Mouse (Mus musculus) forebrain, postnatal 0 days (tissue): ENCODE data around the gene Mad2l2. TPM values are rescaled to one million over a fixed set of nuclear protein-coding genes. Genes with fewer than 3 reads are reported as not detected.

Source experiments
- ATAC-seq: fragments of 200-750 bp; cut with Nextera tagmentation; 2 replicates; pipeline ENCODE4 v1.8.0; 2017; ENCODE audit warnings: mild to moderate bottlenecking, moderate library complexity
- DNase-seq: peaks from one replicate; pipeline ENCODE4 v3.0.0-alpha.2; 2015
- H3K27ac ChIP-seq: fragments of 300-500 bp; sonication (generic); 2 replicates; pipeline ENCODE4 v1.5.1; 2014; ENCODE audit warnings: low read depth, mild to moderate bottlenecking, antibody characterized with exemption, low read length, moderate library complexity, mixed read lengths
- H3K27me3 ChIP-seq: fragments of 300-500 bp; sonication (generic); 2 replicates; pipeline ENCODE4 v1.6.1; 2014; ENCODE audit warnings: mild to moderate bottlenecking, low read length, mixed read lengths; ENCODE audit not compliant: insufficient read depth
- H3K36me3 ChIP-seq: fragments of 300-500 bp; sonication (generic); 2 replicates; pipeline ENCODE4 v1.6.1; 2014; ENCODE audit warnings: mild to moderate bottlenecking, moderate library complexity; ENCODE audit not compliant: insufficient read depth
- H3K4me1 ChIP-seq: fragments of 300-500 bp; sonication (generic); 2 replicates; pipeline ENCODE4 v1.6.1; 2014; ENCODE audit warnings: antibody characterized with exemption; ENCODE audit not compliant: insufficient read depth
- H3K4me2 ChIP-seq: fragments of 300-500 bp; sonication (generic); 2 replicates; pipeline ENCODE4 v1.6.1; 2014; ENCODE audit warnings: low read depth, mild to moderate bottlenecking, moderate library complexity
- H3K4me3 ChIP-seq: fragments of 300-500 bp; sonication (generic); 2 replicates; pipeline ENCODE4 v1.5.1; 2014; ENCODE audit warnings: low read depth, low read length, mixed read lengths
- H3K9ac ChIP-seq: fragments of 300-500 bp; sonication (generic); 2 replicates; pipeline ENCODE4 v1.6.1; 2014; ENCODE audit warnings: mild to moderate bottlenecking
- H3K9me3 ChIP-seq: fragments of 300-500 bp; sonication (generic); 2 replicates; pipeline ENCODE4 v1.6.1; 2016; ENCODE audit warnings: low read length
- CTCF ChIP-seq: sonication (generic); IDR thresholded peaks from 2 replicates; pipeline ENCODE4 v1.5.1; 2016; ENCODE audit warnings: antibody characterized with exemption, control low read depth, low read depth
- WGBS: fragments of 180-500 bp; shearing (Covaris S2); extraction: QIAGEN DNeasy Blood & Tissue Kit; methylation state at CpG from one replicate; pipeline ENCODE4 v1.1.7; 2014; 5-methylcytosine and 5-hydroxymethylcytosine counted together
- polyA plus RNA-seq: library from polyadenylated mRNA; unstranded; fragments of >200 nt; fragmentation: Nextera tagmentation; extraction: Ambion mirVana; gene quantifications from 2 replicates; pipeline ENCODE4 v1.2.1, GENCODE M21; 2015
- total RNA-seq: library from RNA; depleted of rRNA; stranded (reverse); fragments of >200 nt; gene quantifications from 2 replicates; pipeline ENCODE4 v1.2.3, GENCODE M21; 2014

Mad2l2 gene
- total and polyA plus RNA-seq, 2 experiments from 2014 or later, result 45.7 to 104 TPM

- no peaks in the 10 kb centered on the region for H3K27me3 ChIP-seq
- WGBS, result 50% methylated on average over 22 of the region's 22 CpGs
- ATAC-seq, result peak; percentile 88
- peaks cover 5% of the 10 kb centered on the region for H3K4me1 ChIP-seq
- no peaks in the 10 kb centered on the region for H3K9me3 ChIP-seq
- H3K4me3 ChIP-seq, result no peak overlapping the region
- DNase-seq, result peak; percentile 84
- no peak overlapping the region for H3K9ac ChIP-seq
- 0 out of 2 replicates have a peak overlapping the region, but pooled peaks have one; percentile 29 for H3K27ac ChIP-seq
- H3K4me2 ChIP-seq, result no peak overlapping the region
- peaks cover 26% of the 10 kb centered on the region for H3K36me3 ChIP-seq
- no peak for TF ChIP-seq CTCF
Measured at GRCm38 (mm10) chr4:148107621-148108291, 22.4 kb upstream of the Mad2l2 start.

GRCm38 (mm10) chr4:148108565-148109100, 21.6 kb upstream of the Mad2l2 start:
- no peak for TF ChIP-seq CTCF
- 50% methylated on average over 7 of the region's 7 CpGs for WGBS
- DNase-seq (no peak), ATAC-seq (no peak)
- H3K9me3 ChIP-seq, result no peaks in the 10 kb centered on the region
- no peak overlapping the region for H3K4me2 ChIP-seq
- H3K4me1 ChIP-seq, result peaks cover 5% of the 10 kb centered on the region
- no peaks in the 10 kb centered on the region for H3K27me3 ChIP-seq
- H3K4me3 ChIP-seq, result no peak overlapping the region
- H3K36me3 ChIP-seq, result peaks cover 35% of the 10 kb centered on the region
- H3K27ac ChIP-seq, result no peak overlapping the region
- H3K9ac ChIP-seq, result no peak overlapping the region

GRCm38 (mm10) chr4:148109215-148109614, 21.0 kb upstream of the Mad2l2 start:
- TF ChIP-seq CTCF, result no peak
- peaks cover 5% of the 10 kb centered on the region for H3K4me1 ChIP-seq
- H3K4me2 ChIP-seq, result no peak overlapping the region
- no peak overlapping the region for H3K4me3 ChIP-seq
- no peak for DNase-seq
- H3K9ac ChIP-seq, result no peak overlapping the region
- H3K36me3 ChIP-seq, result peaks cover 41% of the 10 kb centered on the region
- 87% methylated on average over 5 of the region's 5 CpGs for WGBS
- H3K27me3 ChIP-seq, result no peaks in the 10 kb centered on the region
- H3K27ac ChIP-seq, result no peak overlapping the region
- no peaks in the 10 kb centered on the region for H3K9me3 ChIP-seq
- ATAC-seq, result no peak

GRCm38 (mm10) chr4:148112519-148112918, 17.7 kb upstream of the Mad2l2 start:
- ATAC-seq (no peak), DNase-seq (no peak)
- no peak for TF ChIP-seq CTCF
- Histone ChIP-seq H3K9me3 (no peaks in the 10 kb centered on the region), H3K4me1 (peaks cover 13% of the 10 kb centered on the region), H3K4me2 (no peak overlapping the region), H3K27me3 (no peaks in the 10 kb centered on the region), H3K4me3 (no peak overlapping the region), H3K27ac (no peak overlapping the region), H3K36me3 (peaks cover 38% of the 10 kb centered on the region), H3K9ac (no peak overlapping the region)
- 87% methylated on average over 12 of the region's 12 CpGs for WGBS

- H3K36me3 ChIP-seq, result peaks cover 26% of the 10 kb centered on the region
- H3K4me3 ChIP-seq, result no peak overlapping the region
- peaks cover 8% of the 10 kb centered on the region for H3K4me1 ChIP-seq
- peak overlapping the region; percentile 40; the same call in 1 of the 2 replicates for H3K27ac ChIP-seq
- H3K9ac ChIP-seq, result peak overlapping the region; percentile 31; the same call in 1 of the 2 replicates
- no peaks in the 10 kb centered on the region for H3K9me3 ChIP-seq
- DNase-seq (peak; percentile 93), ATAC-seq (peak; percentile 92)
- H3K27me3 ChIP-seq, result no peaks in the 10 kb centered on the region
- peak overlapping the region; percentile 23; the same call in 1 of the 2 replicates for H3K4me2 ChIP-seq
- whole genome bisulfite sequencing, result 5% methylated on average over 15 of the region's 15 CpGs
- TF ChIP-seq CTCF, result peak; percentile 99
Measured at GRCm38 (mm10) chr4:148114758-148115391, 15.3 kb upstream of the Mad2l2 start.

- no peaks in the 10 kb centered on the region for H3K9me3 ChIP-seq
- H3K4me3 ChIP-seq, result no peak overlapping the region
- peak; percentile 19; the same call in 1 of the 2 replicates for ATAC-seq
- no peaks in the 10 kb centered on the region for H3K27me3 ChIP-seq
- H3K9ac ChIP-seq, result 0 out of 2 replicates have a peak overlapping the region, but pooled peaks have one; percentile 31
- H3K4me1 ChIP-seq, result peaks cover 11% of the 10 kb centered on the region
- no peak overlapping the region for H3K27ac ChIP-seq
- H3K36me3 ChIP-seq, result peaks cover 20% of the 10 kb centered on the region; the same call in 1 of the 2 replicates
- no peak for DNase-seq
- no peak overlapping the region for H3K4me2 ChIP-seq
- TF ChIP-seq CTCF, result peak; percentile 43; the same call in 1 of the 2 replicates
- WGBS, result 11% methylated on average over 15 of the region's 15 CpGs
Measured at GRCm38 (mm10) chr4:148115467-148115866, 14.7 kb upstream of the Mad2l2 start.

- peaks cover 18% of the 10 kb centered on the region for H3K4me1 ChIP-seq
- H3K27ac ChIP-seq, result no peak overlapping the region
- TF ChIP-seq CTCF, result peak; percentile 51
- WGBS, result 80% methylated on average over 4 of the region's 4 CpGs
- no peaks in the 10 kb centered on the region for H3K27me3 ChIP-seq
- H3K9ac ChIP-seq, result no peak overlapping the region
- no peak overlapping the region for H3K4me3 ChIP-seq
- DNase-seq (no peak), ATAC-seq (no peak)
- no peaks in the 10 kb centered on the region for H3K9me3 ChIP-seq
- peaks cover 20% of the 10 kb centered on the region; the same call in 1 of the 2 replicates for H3K36me3 ChIP-seq
- H3K4me2 ChIP-seq, result no peak overlapping the region
Measured at GRCm38 (mm10) chr4:148116657-148117056, 13.5 kb upstream of the Mad2l2 start.
